Mouse (Mus musculus) kidney, embryonic 16.5 days (tissue): Measurements from ENCODE around the gene Agbl5. TPM values are rescaled to one million over a fixed set of nuclear protein-coding genes. Genes with fewer than 3 reads are reported as not detected.
"Not testable (repeated sequence)": the region's sequence is repeated elsewhere in the genome, so short reads cannot be mapped to it uniquely, and the experiment has no call there.

Experiments used
- ATAC-seq: fragments of 200-750 bp; cut with Nextera tagmentation; 2 replicates; pipeline ENCODE4 v1.8.0; 2017; ENCODE audit warnings: moderate TSS enrichment; ENCODE audit not compliant: low FRiP score, low TSS enrichment
- H3K27ac ChIP-seq: fragments of 300-500 bp; sonication (generic); 2 replicates; pipeline ENCODE4 v1.5.1; 2014; ENCODE audit warnings: low read length
- H3K27me3 ChIP-seq: fragments of 300-500 bp; sonication (generic); 2 replicates; pipeline ENCODE4 v1.6.1; 2014; ENCODE audit warnings: low read length, control low read depth, mixed read lengths; ENCODE audit not compliant: insufficient read depth
- H3K36me3 ChIP-seq: fragments of 300-500 bp; sonication (generic); 2 replicates; pipeline ENCODE4 v1.6.1; 2014; ENCODE audit warnings: low read length, control low read depth, mixed read lengths; ENCODE audit not compliant: insufficient read depth
- H3K4me1 ChIP-seq: fragments of 300-500 bp; sonication (generic); 2 replicates; pipeline ENCODE4 v1.6.1; 2014; ENCODE audit warnings: low read length, control low read depth, mixed read lengths; ENCODE audit not compliant: insufficient read depth
- H3K4me2 ChIP-seq: fragments of 300-500 bp; sonication (generic); replicated peaks from 2 replicates; pipeline ENCODE4 v1.6.1; 2014; ENCODE audit warnings: low read depth, low read length
- H3K4me3 ChIP-seq: fragments of 300-500 bp; sonication (generic); 2 replicates; pipeline ENCODE4 v1.5.1; 2014; ENCODE audit warnings: mild to moderate bottlenecking, low read length
- H3K9ac ChIP-seq: fragments of 300-500 bp; sonication (generic); replicated peaks from 2 replicates; pipeline ENCODE4 v1.6.1; 2014; ENCODE audit warnings: low read length
- H3K9me3 ChIP-seq: fragments of 300-500 bp; sonication (generic); 2 replicates; pipeline ENCODE4 v1.6.1; 2016; ENCODE audit warnings: low read length, control low read depth
- WGBS: fragments of 180-500 bp; shearing (Covaris S2); extraction: QIAGEN DNeasy Blood & Tissue Kit; methylation state at CpG from one replicate; pipeline ENCODE4 v1.1.7; 2014; 5-methylcytosine and 5-hydroxymethylcytosine counted together
- polyA plus RNA-seq: library from polyadenylated mRNA; unstranded; fragments of >200 nt; fragmentation: Nextera tagmentation; extraction: Ambion mirVana; gene quantifications from 2 replicates; pipeline ENCODE4 v1.2.1, GENCODE M21; 2015

Gene Agbl5
- polyA plus RNA-seq, 1 experiment from 2014 or later, result 23.9 TPM

DNA sequence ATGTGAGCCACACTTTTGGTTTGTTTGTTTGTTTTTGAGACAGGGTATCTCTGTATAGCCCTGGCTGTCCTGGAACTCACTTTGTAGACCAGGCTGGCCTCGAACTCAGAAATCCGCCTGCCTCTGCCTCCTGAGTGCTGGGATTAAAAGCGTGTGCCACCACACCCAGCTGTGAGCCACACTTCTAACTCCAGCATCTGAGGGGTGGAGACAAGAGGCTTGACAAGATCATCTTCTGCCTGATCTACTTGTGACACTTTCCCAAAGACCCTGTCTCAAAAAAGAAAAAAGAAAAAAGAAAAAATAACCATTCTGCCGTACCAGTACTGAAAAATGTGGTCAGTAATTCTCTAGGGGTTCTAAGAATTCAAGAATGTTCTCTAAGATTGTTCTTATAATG lies 6.7 kb upstream of the Agbl5 start:
- H3K4me3 ChIP-seq, H3K9me3 ChIP-seq, H3K36me3 ChIP-seq, H3K4me2 ChIP-seq, H3K4me1 ChIP-seq, ATAC-seq, H3K27ac ChIP-seq, H3K27me3 ChIP-seq, H3K9ac ChIP-seq: not testable (repeated sequence)
- WGBS, result 77% methylated on average over 4 of the region's 4 CpGs

GRCm38 (mm10) chr5:30886209-30886608 lies 2.3 kb upstream of the Agbl5 start:
- no peaks in the 10 kb centered on the region for H3K27me3 ChIP-seq
- H3K4me2 ChIP-seq, result peak overlapping the region; percentile 82
- H3K9me3 ChIP-seq, result no peaks in the 10 kb centered on the region
- 47% methylated on average over 4 of the region's 4 CpGs for WGBS
- peaks cover 24% of the 10 kb centered on the region for H3K4me1 ChIP-seq
- peaks cover 1% of the 10 kb centered on the region; the same call in 1 of the 2 replicates for H3K36me3 ChIP-seq
- no peak overlapping the region; the same call in 1 of the 2 replicates for H3K4me3 ChIP-seq
- no peak for ATAC-seq
- no peak overlapping the region for H3K9ac ChIP-seq
- no peak overlapping the region for H3K27ac ChIP-seq

- peaks cover 24% of the 10 kb centered on the region for H3K4me1 ChIP-seq
- peak overlapping the region; percentile 99 for H3K27ac ChIP-seq
- no peaks in the 10 kb centered on the region for H3K9me3 ChIP-seq
- peak overlapping the region; percentile 82 for H3K4me2 ChIP-seq
- peak overlapping the region; percentile 72 for H3K9ac ChIP-seq
- H3K36me3 ChIP-seq, result peaks cover 6% of the 10 kb centered on the region; the same call in 1 of the 2 replicates
- peak overlapping the region; percentile 78 for H3K4me3 ChIP-seq
- no peaks in the 10 kb centered on the region for H3K27me3 ChIP-seq
- ATAC-seq, result no peak
- 29% methylated on average over 5 of the region's 5 CpGs for WGBS
Observed at GRCm38 (mm10) chr5:30886731-30887130, 1.8 kb upstream of the Agbl5 start.

DNA sequence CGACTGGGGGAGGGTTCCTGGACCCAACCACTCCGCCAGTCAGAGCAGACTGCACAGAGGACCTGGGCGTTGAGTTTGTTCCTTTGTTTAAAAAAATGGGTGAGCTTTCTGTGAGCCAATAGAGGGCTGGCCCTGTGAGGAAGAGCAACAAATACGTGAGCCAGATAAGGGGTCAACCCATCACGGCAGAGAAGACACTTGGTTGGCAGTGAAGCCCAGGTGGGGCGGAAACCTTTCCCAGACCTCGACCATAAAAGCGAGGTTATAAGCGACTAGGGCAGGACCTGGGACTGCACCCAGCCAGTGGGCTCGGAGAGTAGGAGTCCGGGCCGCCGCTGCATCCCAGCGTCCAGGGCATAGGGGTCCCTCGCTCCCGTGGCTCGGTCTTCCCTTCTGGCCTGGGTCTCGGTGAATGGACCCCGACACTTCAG lies 1.1 kb upstream of the Agbl5 start:
- Histone ChIP-seq H3K4me3 (peak overlapping the region; percentile 78), H3K27ac (peak overlapping the region; percentile 99), H3K4me1 (peaks cover 24% of the 10 kb centered on the region), H3K4me2 (peak overlapping the region; percentile 82), H3K27me3 (no peaks in the 10 kb centered on the region), H3K9ac (peak overlapping the region; percentile 72), H3K9me3 (no peaks in the 10 kb centered on the region), H3K36me3 (peaks cover 12% of the 10 kb centered on the region; the same call in 1 of the 2 replicates)
- WGBS, result under 1% methylated on average over 19 of the region's 19 CpGs
- ATAC-seq, result peak; percentile 55

- peak; percentile 89 for ATAC-seq
- H3K4me2 ChIP-seq, result peak overlapping the region; percentile 82
- H3K9ac ChIP-seq, result peak overlapping the region; percentile 72
- no peaks in the 10 kb centered on the region for H3K9me3 ChIP-seq
- H3K4me3 ChIP-seq, result peak overlapping the region; percentile 78
- peaks cover 18% of the 10 kb centered on the region for H3K36me3 ChIP-seq
- under 1% methylated on average over 28 of the region's 28 CpGs for WGBS
- H3K27ac ChIP-seq, result peak overlapping the region; percentile 99
- H3K4me1 ChIP-seq, result peaks cover 24% of the 10 kb centered on the region
- H3K27me3 ChIP-seq, result no peaks in the 10 kb centered on the region
Observed at GRCm38 (mm10) chr5:30887858-30888336, 597 bp upstream of the Agbl5 start.

- H3K27me3 ChIP-seq, result no peaks in the 10 kb centered on the region
- H3K9me3 ChIP-seq, result no peaks in the 10 kb centered on the region
- H3K9ac ChIP-seq, result peak overlapping the region; percentile 90
- peaks cover 31% of the 10 kb centered on the region for H3K36me3 ChIP-seq
- peaks cover 24% of the 10 kb centered on the region for H3K4me1 ChIP-seq
- peak overlapping the region; percentile 82 for H3K4me2 ChIP-seq
- ATAC-seq, result peak; percentile 32
- 2% methylated on average over 33 of the region's 42 CpGs for WGBS
- peak overlapping the region; percentile 78 for H3K4me3 ChIP-seq
- H3K27ac ChIP-seq, result peak overlapping the region; percentile 99
Observed at GRCm38 (mm10) chr5:30889088-30889754, 727 bp downstream of the Agbl5 start.

- H3K9me3 ChIP-seq, result no peaks in the 10 kb centered on the region
Observed at GRCm38 (mm10) chr5:30890375-30890774, 1.9 kb downstream of the Agbl5 start.

GRCm38 (mm10) chr5:30901860-30902259 lies 13.4 kb downstream of the Agbl5 start:
- no peak overlapping the region for H3K27ac ChIP-seq
- no peaks in the 10 kb centered on the region for H3K9me3 ChIP-seq
- H3K4me2 ChIP-seq, result no peak overlapping the region
- WGBS, result 84% methylated on average over 5 of the region's 5 CpGs
- no peak overlapping the region for H3K9ac ChIP-seq
- H3K27me3 ChIP-seq, result no peaks in the 10 kb centered on the region
- H3K4me1 ChIP-seq, result peaks cover 20% of the 10 kb centered on the region
- no peak overlapping the region for H3K4me3 ChIP-seq
- ATAC-seq, result no peak
- peaks cover 48% of the 10 kb centered on the region for H3K36me3 ChIP-seq

More at GRCm38 (mm10) chr5:30890375-30890774, 1.9 kb downstream of the Agbl5 start:
- 55% methylated on average over 7 of the region's 7 CpGs for WGBS
- Histone ChIP-seq H3K4me1 (peaks cover 24% of the 10 kb centered on the region), H3K4me2 (peak overlapping the region; percentile 82), H3K36me3 (peaks cover 43% of the 10 kb centered on the region), H3K9ac (peak overlapping the region; percentile 90), H3K27ac (peak overlapping the region; percentile 99), H3K4me3 (peak overlapping the region; percentile 78), H3K27me3 (no peaks in the 10 kb centered on the region)
- ATAC-seq, result no peak

DNA sequence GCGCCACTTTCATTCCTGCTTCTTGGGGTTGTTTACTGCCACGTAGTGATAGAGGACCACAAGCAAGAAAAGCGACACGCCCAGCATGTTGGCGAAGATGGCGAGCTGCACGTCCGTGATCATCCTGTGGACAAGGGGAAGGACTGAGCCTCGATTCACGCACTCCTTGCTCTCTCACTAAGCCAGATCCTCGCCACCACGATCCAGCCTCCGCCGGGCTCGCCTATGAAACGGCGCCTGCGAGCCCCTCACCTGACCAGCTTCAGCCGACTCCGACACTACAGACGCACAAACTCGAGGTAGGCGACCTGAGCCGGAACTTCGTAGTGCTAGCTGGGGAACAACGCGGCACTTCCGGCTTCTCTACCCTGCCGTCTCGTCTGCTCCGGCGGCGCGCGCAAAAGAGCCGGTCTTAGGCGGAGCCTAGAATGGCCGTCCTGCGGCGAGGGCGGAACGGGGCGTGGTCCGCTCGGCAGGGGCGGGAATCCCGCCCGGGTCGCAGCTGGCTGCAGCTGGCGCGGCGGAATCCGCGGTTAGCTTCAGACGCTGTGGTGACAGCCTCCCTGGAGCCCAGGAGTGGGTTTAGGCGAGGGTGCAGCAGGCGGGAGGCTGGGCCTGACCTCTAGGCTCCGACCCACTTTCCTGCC lies 19.0 kb downstream of the Agbl5 start, which contains the start of gene Ost4:
TSS of gene Ost4 (minus strand) at position 376 of the 647 bp plus-strand sequence.
- under 1% methylated on average over 58 of the region's 58 CpGs for WGBS
- peak; percentile 90 for ATAC-seq
- peak within 1 kb of the TSS; percentile 98 for H3K27ac ChIP-seq
- no peaks in the 10 kb centered on the region for H3K9me3 ChIP-seq
- no peaks in the 10 kb centered on the region for H3K27me3 ChIP-seq
- peaks cover 26% of the 10 kb centered on the region for H3K36me3 ChIP-seq
- H3K4me1 ChIP-seq, result peaks cover 61% of the 10 kb centered on the region
- peak within 1 kb of the TSS; percentile 85 for H3K9ac ChIP-seq
- peak within 1 kb of the TSS; percentile 97 for H3K4me2 ChIP-seq
- H3K4me3 ChIP-seq, result peak within 1 kb of the TSS; percentile 84
